Mouse (Mus musculus) erythroblast, embryonic 14.5 days (primary cell): ENCODE results near the gene Zfp239.

Source experiments
- GATA1 ChIP-seq: IDR thresholded peaks from 2 replicates; pipeline ENCODE4 v1.6.1; 2012; ENCODE audit warnings: low read length, inconsistent platforms, mixed read lengths
- TAL1 ChIP-seq: IDR thresholded peaks from 3 replicates; pipeline ENCODE4 v1.6.1; 2012; ENCODE audit warnings: low read length, inconsistent platforms, mixed read lengths

- no peak for TF ChIP-seq GATA1
- no peak for TF ChIP-seq TAL1
Observed at GRCm38 (mm10) chr6:117890257-117890656, 28.4 kb downstream of the Zfp239 start.
